Mouse (Mus musculus) spleen, adult 2 months (tissue): ENCODE results near the gene Pipox. TPM values are rescaled to one million over a fixed set of nuclear protein-coding genes. Genes with fewer than 3 reads are reported as not detected.

Experiments
- DNase-seq, 2 experiments: peaks; one replicate each; pipeline versions ENCODE4 v3.0.0 to v3.0.0-alpha.2; 2012 to 2021; ENCODE audit warnings: low spot score in 2 of 2, low read depth in 1 of 2
- H3K27ac ChIP-seq: fragments of 200-500 bp; 2 replicates; pipeline ENCODE4 v1.5.1; 2012; ENCODE audit warnings: low read length, inconsistent platforms; ENCODE audit not compliant: insufficient read depth
- H3K27me3 ChIP-seq: fragments of 200-500 bp; 2 replicates; pipeline ENCODE4 v1.6.1; 2012; ENCODE audit warnings: mild to moderate bottlenecking, moderate library complexity, low read length, inconsistent platforms; ENCODE audit not compliant: control insufficient read depth, insufficient read depth
- H3K36me3 ChIP-seq: fragments of 200-500 bp; 2 replicates; pipeline ENCODE4 v1.6.1; 2012; ENCODE audit warnings: mild to moderate bottlenecking, low read length, inconsistent platforms; ENCODE audit not compliant: control insufficient read depth, insufficient read depth
- H3K4me1 ChIP-seq: fragments of 200-500 bp; 2 replicates; pipeline ENCODE4 v1.6.1; 2011; ENCODE audit warnings: inconsistent platforms; ENCODE audit not compliant: control insufficient read depth, insufficient read depth, insufficient read length
- H3K4me3 ChIP-seq: fragments of 200-500 bp; 2 replicates; pipeline ENCODE4 v1.5.1; 2011; ENCODE audit warnings: mild to moderate bottlenecking, inconsistent platforms; ENCODE audit not compliant: insufficient read depth, insufficient read length; ENCODE audit errors: extremely low read depth
- CTCF ChIP-seq: fragments of 200-500 bp; IDR thresholded peaks from 2 replicates; pipeline ENCODE4 v1.5.1; 2011; ENCODE audit warnings: mild to moderate bottlenecking, inconsistent platforms; ENCODE audit not compliant: insufficient read depth, insufficient read length, insufficient replicate concordance; ENCODE audit errors: extremely low read depth
- POLR2A ChIP-seq: fragments of 200-500 bp; IDR thresholded peaks from 2 replicates; pipeline ENCODE4 v1.6.1; 2011; ENCODE audit warnings: low read depth, low read length, inconsistent platforms
- WGBS: fragments of 180-500 bp; shearing (Covaris S2); methylation state at CpG from one replicate; pipeline ENCODE4 v1.1.7; 2018; 5-methylcytosine and 5-hydroxymethylcytosine counted together
- polyA plus RNA-seq: library from polyadenylated mRNA; depleted of rRNA; stranded (reverse); fragments of >200 nt; gene quantifications from 2 replicates; pipeline ENCODE4 v1.2.3, GENCODE M21; 2012

Pipox gene
- polyA plus RNA-seq, 1 experiment = 0.56 TPM

- no peaks in the 10 kb centered on the region for H3K4me1 ChIP-seq
- peaks cover 7% of the 10 kb centered on the region; the same call in 1 of the 2 replicates for H3K27me3 ChIP-seq
- H3K36me3 ChIP-seq = no peaks in the 10 kb centered on the region
- no peak for DNase-seq
- TF ChIP-seq CTCF (no peak), POLR2A (no peak)
- 58% methylated on average over 10 of the region's 10 CpGs for WGBS
- H3K4me3 ChIP-seq = no peak overlapping the region
- H3K27ac ChIP-seq = no peak overlapping the region
These were observed 23.3 kb upstream of the Pipox start for GRCm38 (mm10) chr11:77917166-77917565.

- no peak for DNase-seq
- 85% methylated on average over 4 of the region's 4 CpGs for WGBS
- H3K36me3 ChIP-seq = no peaks in the 10 kb centered on the region
- no peak overlapping the region for H3K4me3 ChIP-seq
- no peak for TF ChIP-seq CTCF
- no peak for TF ChIP-seq POLR2A
- H3K27ac ChIP-seq = no peak overlapping the region
- no peaks in the 10 kb centered on the region for H3K4me1 ChIP-seq
- peaks cover 7% of the 10 kb centered on the region; the same call in 1 of the 2 replicates for H3K27me3 ChIP-seq
These were observed 22.8 kb upstream of the Pipox start for GRCm38 (mm10) chr11:77916741-77917140.

DNA sequence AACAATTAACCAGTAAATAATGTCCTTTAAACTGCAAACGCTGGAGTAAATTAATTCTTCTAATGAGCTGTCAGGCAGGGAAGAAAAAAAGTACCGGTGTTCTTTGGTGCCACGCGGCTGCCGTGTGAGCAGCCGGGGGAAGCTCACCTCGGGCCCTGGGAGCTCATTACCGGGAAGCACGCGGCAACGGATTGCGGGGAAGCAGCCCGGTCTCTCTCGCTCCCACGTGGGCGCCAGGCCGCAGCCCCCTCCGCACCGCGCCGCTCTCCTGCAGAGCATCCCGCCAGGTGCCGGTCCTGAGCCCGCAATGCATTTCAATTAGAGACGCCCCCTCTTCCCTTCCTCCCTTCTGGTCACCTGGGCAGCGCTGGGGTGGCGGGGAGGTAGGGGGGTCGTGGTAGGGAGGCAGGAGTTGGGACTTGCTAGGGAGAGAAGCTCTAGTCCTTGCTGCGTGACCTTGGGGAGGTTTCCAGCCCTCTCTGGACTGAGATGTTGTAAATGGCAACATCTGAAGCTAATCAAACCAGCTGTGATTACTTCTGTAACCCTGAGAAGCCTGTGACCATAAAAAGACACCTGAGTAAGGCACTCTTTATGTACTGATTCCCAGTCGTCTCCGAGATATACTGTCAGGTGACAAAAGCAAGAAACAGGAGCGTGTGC, 20.8 kb upstream of the Pipox start:
- Histone ChIP-seq H3K4me3 (no peak overlapping the region), H3K27me3 (peaks cover 7% of the 10 kb centered on the region; the same call in 1 of the 2 replicates), H3K4me1 (no peaks in the 10 kb centered on the region), H3K27ac (no peak overlapping the region), H3K36me3 (no peaks in the 10 kb centered on the region)
- TF ChIP-seq POLR2A = no peak
- TF ChIP-seq CTCF = no peak
- no peak for DNase-seq
- WGBS = 7% methylated on average over 32 of the region's 32 CpGs

- TF ChIP-seq POLR2A = no peak
- TF ChIP-seq CTCF = no peak
- H3K4me3 ChIP-seq = no peak overlapping the region
- 77% methylated on average over 6 of the region's 6 CpGs for WGBS
- peaks cover 6% of the 10 kb centered on the region; the same call in 1 of the 2 replicates for H3K27me3 ChIP-seq
- no peak for DNase-seq
- no peaks in the 10 kb centered on the region for H3K4me1 ChIP-seq
- no peaks in the 10 kb centered on the region for H3K36me3 ChIP-seq
- no peak overlapping the region for H3K27ac ChIP-seq
These were observed 19.6 kb upstream of the Pipox start for GRCm38 (mm10) chr11:77913505-77913904.

DNA sequence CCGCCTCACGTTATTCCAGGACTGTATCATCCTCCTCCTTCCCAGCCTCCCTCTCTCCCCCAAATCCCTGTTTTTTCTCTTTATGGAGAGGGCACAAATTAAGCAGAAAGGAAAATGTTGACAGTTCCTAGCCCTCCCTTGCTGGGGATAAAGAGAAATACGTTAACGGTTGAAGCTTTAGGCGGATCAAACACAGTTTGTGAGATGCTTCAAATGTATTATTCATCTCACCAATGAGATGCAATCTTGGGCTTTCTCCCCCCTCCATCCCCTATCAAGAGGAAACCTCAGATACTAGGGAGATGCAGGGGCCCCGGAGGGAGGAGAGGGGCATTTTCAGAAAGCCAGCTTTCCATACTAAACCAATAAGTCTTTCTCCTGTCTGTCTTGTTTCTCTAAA, 15.9 kb upstream of the Pipox start:
- Histone ChIP-seq H3K36me3 (no peaks in the 10 kb centered on the region), H3K4me3 (no peak overlapping the region), H3K4me1 (no peaks in the 10 kb centered on the region), H3K27ac (no peak overlapping the region), H3K27me3 (peaks cover 3% of the 10 kb centered on the region; the same call in 1 of the 2 replicates)
- DNase-seq = no peak
- TF ChIP-seq POLR2A (no peak), CTCF (no peak)
- 38% methylated on average over 6 of the region's 6 CpGs for WGBS

GRCm38 (mm10) chr11:77909376-77909775, 15.5 kb upstream of the Pipox start:
- 48% methylated on average over 5 of the region's 5 CpGs for WGBS
- Histone ChIP-seq H3K36me3 (no peaks in the 10 kb centered on the region), H3K27me3 (0 out of 2 replicates have a peak, but pooled peaks cover under 1% of the 10 kb centered on the region), H3K4me3 (no peak overlapping the region), H3K4me1 (no peaks in the 10 kb centered on the region), H3K27ac (no peak overlapping the region)
- TF ChIP-seq CTCF = no peak
- TF ChIP-seq POLR2A = no peak
- no peak for DNase-seq

DNA sequence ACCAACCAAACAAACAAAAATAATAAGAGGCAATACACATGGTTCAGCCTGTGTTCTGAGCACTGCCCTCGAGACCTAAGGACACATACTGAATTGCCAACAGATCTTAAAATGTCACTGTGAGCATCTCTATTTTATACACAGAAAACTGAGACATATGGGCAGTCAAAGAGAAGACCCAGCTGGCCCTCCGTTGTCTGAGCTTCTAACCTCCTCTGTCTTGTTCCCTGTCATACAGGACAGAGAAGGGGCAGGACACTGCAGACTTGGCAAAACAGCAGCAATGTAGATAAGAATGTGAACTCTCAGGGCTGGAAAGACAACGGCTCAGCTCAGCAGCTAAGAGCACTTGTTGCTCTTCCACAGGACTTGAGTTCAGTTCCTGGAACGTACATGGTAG, 14.6 kb upstream of the Pipox start:
- TF ChIP-seq POLR2A = no peak
- TF ChIP-seq CTCF = no peak
- Histone ChIP-seq H3K4me1 (no peaks in the 10 kb centered on the region), H3K27ac (no peak overlapping the region), H3K4me3 (no peak overlapping the region), H3K27me3 (0 out of 2 replicates have a peak, but pooled peaks cover 1% of the 10 kb centered on the region), H3K36me3 (no peaks in the 10 kb centered on the region)
- WGBS = 78% methylated on average over 4 of the region's 4 CpGs
- no peak for DNase-seq
